Mouse (Mus musculus) MEL (cell line): ENCODE measurements around the gene Olfr523.

Experiments used
- CTCF ChIP-seq, 3 experiments: IDR thresholded peaks in 2 of 3; conservative IDR thresholded peaks in 1 of 3; 2 replicates each; pipeline ENCODE4 v1.5.1; 2011 to 2012; ENCODE audit warnings: low read length in 3 of 3, low read depth in 2 of 3, mild to moderate bottlenecking in 2 of 3, improper control_type of control experiment in 1 of 3, inconsistent platforms in 1 of 3, mixed read lengths in 1 of 3, moderate library complexity in 1 of 3; ENCODE audit not compliant: control insufficient read depth in 1 of 3, insufficient read depth in 1 of 3, poor library complexity in 1 of 3, severe bottlenecking in 1 of 3
- E2F4 ChIP-seq: IDR thresholded peaks from 2 replicates; pipeline ENCODE4 v1.6.1; 2011; ENCODE audit warnings: low read depth, low read length, improper control_type of control experiment, borderline replicate concordance
- NELFE ChIP-seq: IDR thresholded peaks from 2 replicates; pipeline ENCODE4 v1.6.1; 2011; ENCODE audit warnings: low read depth, low read length, improper control_type of control experiment
- POLR2A ChIP-seq, 2 experiments: IDR thresholded peaks; 2 replicates each; pipeline ENCODE4 v1.6.1; 2011 to 2012; ENCODE audit warnings: low read length in 2 of 2, mild to moderate bottlenecking in 2 of 2, control low read depth in 1 of 2, improper control_type of control experiment in 1 of 2, low read depth in 1 of 2, moderate library complexity in 1 of 2; ENCODE audit not compliant: control insufficient read depth in 1 of 2, insufficient read depth in 1 of 2, poor library complexity in 1 of 2
- POLR2AphosphoS2 ChIP-seq: IDR thresholded peaks from 2 replicates; pipeline ENCODE4 v1.6.1; 2011; ENCODE audit warnings: low read length, improper control_type of control experiment
- SIN3A ChIP-seq: IDR thresholded peaks from 2 replicates; pipeline ENCODE4 v1.6.1; 2012; ENCODE audit warnings: low read length, improper control_type of control experiment, inconsistent platforms
- USF1 ChIP-seq: IDR thresholded peaks from 2 replicates; pipeline ENCODE4 v1.6.1; 2014; ENCODE audit warnings: low read depth, mild to moderate bottlenecking, inconsistent platforms, low read length, improper control_type of control experiment, moderate library complexity
- ZNF384 ChIP-seq: IDR thresholded peaks from 2 replicates; pipeline ENCODE4 v1.6.1; 2012; ENCODE audit warnings: low read depth, mild to moderate bottlenecking, inconsistent platforms, low read length, improper control_type of control experiment

DNA sequence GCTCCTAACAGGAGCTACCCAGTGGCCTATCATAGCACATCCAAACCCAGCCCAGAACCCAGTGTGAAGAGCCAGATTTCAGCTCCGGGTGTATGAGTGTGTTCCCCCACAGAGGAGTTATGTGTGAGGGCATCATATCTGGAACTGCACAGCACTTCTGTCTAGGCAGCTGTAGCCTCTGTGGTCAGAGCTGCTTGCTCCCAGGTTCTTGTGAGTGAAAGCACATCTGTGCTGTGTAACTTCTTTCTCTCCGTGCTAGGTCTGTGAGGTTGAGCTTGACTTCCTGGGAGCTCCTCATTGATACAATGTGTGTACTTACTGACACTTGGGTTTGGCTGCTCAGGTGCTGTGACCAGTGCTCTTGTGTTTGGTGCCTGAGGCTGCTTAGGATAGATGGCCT is 19.8 kb downstream of the Olfr523 start:
- no peak for TF ChIP-seq CTCF (IDR thresholded peaks at IDR 0.05 in 2 of 3, conservative IDR thresholded peaks at IDR 0.05 in 1 of 3; ENCODE audit: control insufficient read depth in 1 of 3, insufficient read depth in 1 of 3, low read depth in 2 of 3, low read length in 3 of 3, poor library complexity in 1 of 3, severe bottlenecking in 1 of 3)
- no peak for TF ChIP-seq NELFE
- TF ChIP-seq POLR2A (IDR thresholded peaks at IDR 0.05; ENCODE audit: control insufficient read depth in 1 of 2, insufficient read depth in 1 of 2, low read depth in 1 of 2, low read length in 2 of 2, poor library complexity in 1 of 2) = no peak
- no peak for TF ChIP-seq ZNF384
- no peak for TF ChIP-seq POLR2AphosphoS2
- TF ChIP-seq E2F4 = no peak
- no peak for TF ChIP-seq USF1
- no peak for TF ChIP-seq SIN3A
